Mouse (Mus musculus): ENCODE measurements around the gene Ptgfr. TPM values are rescaled to one million over a fixed set of nuclear protein-coding genes. Genes with fewer than 3 reads are reported as not detected.

The Ptgfr gene
- polyA plus RNA-seq, 2 experiments = 0.01 TPM; not detected in 1

GRCm38 (mm10) chr3:151818265-151818664 is 19.2 kb downstream of the Ptgfr start:
- no peaks in the 10 kb centered on the region for H3K27me3 ChIP-seq (ENCODE audit: control insufficient read depth, insufficient read depth, low read length)
- no peaks in the 10 kb centered on the region for H3K4me1 ChIP-seq (replicated peaks; ENCODE audit: control insufficient read depth in 2 of 2, insufficient read depth in 2 of 2, low read length in 1 of 2)
- no peak overlapping the region for H3K4me3 ChIP-seq (ENCODE audit: insufficient read depth in 1 of 2, low read depth in 2 of 2, low read length in 2 of 2)
- 60% methylated on average over 6 of the region's 6 CpGs for WGBS (ENCODE audit: insufficient replicate concordance)
- no peak overlapping the region for H3K4me2 ChIP-seq (ENCODE audit: low read depth)
- no peaks in the 10 kb centered on the region for H3K36me3 ChIP-seq (replicated peaks; ENCODE audit: control insufficient read depth, insufficient read depth, low read depth)
- H3K27ac ChIP-seq = no peak overlapping the region
- DNase-seq (ENCODE audit: low read depth in 3 of 3, low spot score in 3 of 3) (no peak), ATAC-seq (ENCODE audit: insufficient read depth) (no peak)
- H3K9me3 ChIP-seq (ENCODE audit: control insufficient read depth, low read length) = no peaks in the 10 kb centered on the region
- TF ChIP-seq EP300 (IDR thresholded peaks at IDR 0.05; ENCODE audit: low read depth) (no peak), CTCF (IDR thresholded peaks at IDR 0.05; ENCODE audit: low read depth) (peak; percentile 47)
- H3K9ac ChIP-seq (replicated peaks) = no peak overlapping the region

- Histone ChIP-seq H3K27ac (no peak overlapping the region), H3K9me3 (ENCODE audit: control insufficient read depth, low read length) (no peaks in the 10 kb centered on the region), H3K9ac (replicated peaks) (no peak overlapping the region), H3K36me3 (replicated peaks; ENCODE audit: control insufficient read depth, insufficient read depth, low read depth) (no peaks in the 10 kb centered on the region), H3K4me3 (ENCODE audit: insufficient read depth in 1 of 2, low read depth in 2 of 2, low read length in 2 of 2) (no peak overlapping the region), H3K27me3 (ENCODE audit: control insufficient read depth, insufficient read depth, low read length) (no peaks in the 10 kb centered on the region), H3K4me1 (replicated peaks; ENCODE audit: control insufficient read depth in 2 of 2, insufficient read depth in 2 of 2, low read length in 1 of 2) (no peaks in the 10 kb centered on the region), H3K4me2 (ENCODE audit: low read depth) (no peak overlapping the region)
- ATAC-seq (ENCODE audit: insufficient read depth) (no peak), DNase-seq (ENCODE audit: low read depth in 3 of 3, low spot score in 3 of 3) (no peak)
- 45% methylated on average over 2 of the region's 2 CpGs for WGBS (ENCODE audit: insufficient replicate concordance)
- TF ChIP-seq EP300 (IDR thresholded peaks at IDR 0.05; ENCODE audit: low read depth) (no peak), CTCF (IDR thresholded peaks at IDR 0.05; ENCODE audit: low read depth) (no peak)
Measured at GRCm38 (mm10) chr3:151808613-151809012, 28.8 kb downstream of the Ptgfr start.

GRCm38 (mm10) chr3:151788622-151789021 is 48.8 kb downstream of the Ptgfr start:
- no peak overlapping the region for H3K4me2 ChIP-seq (ENCODE audit: low read depth)
- no peaks in the 10 kb centered on the region for H3K27me3 ChIP-seq (ENCODE audit: control insufficient read depth, insufficient read depth, low read length)
- no peaks in the 10 kb centered on the region for H3K4me1 ChIP-seq (replicated peaks; ENCODE audit: control insufficient read depth in 2 of 2, insufficient read depth in 2 of 2, low read length in 1 of 2)
- no peak for DNase-seq (ENCODE audit: low read depth in 3 of 3, low spot score in 3 of 3)
- no peak for ATAC-seq (ENCODE audit: insufficient read depth)
- TF ChIP-seq CTCF (IDR thresholded peaks at IDR 0.05; ENCODE audit: low read depth) (no peak), EP300 (IDR thresholded peaks at IDR 0.05; ENCODE audit: low read depth) (no peak)
- H3K4me3 ChIP-seq (ENCODE audit: insufficient read depth in 1 of 2, low read depth in 2 of 2, low read length in 2 of 2) = no peak overlapping the region
- H3K9ac ChIP-seq (replicated peaks) = no peak overlapping the region
- H3K36me3 ChIP-seq (replicated peaks; ENCODE audit: control insufficient read depth, insufficient read depth, low read depth) = no peaks in the 10 kb centered on the region
- H3K9me3 ChIP-seq (ENCODE audit: control insufficient read depth, low read length) = no peaks in the 10 kb centered on the region
- H3K27ac ChIP-seq = no peak overlapping the region
- whole genome bisulfite sequencing (ENCODE audit: insufficient replicate concordance) = 55% methylated on average over 8 of the region's 8 CpGs

- no peak overlapping the region for H3K4me3 ChIP-seq (ENCODE audit: insufficient read depth in 1 of 2, low read depth in 2 of 2, low read length in 2 of 2)
- no peaks in the 10 kb centered on the region for H3K9me3 ChIP-seq (ENCODE audit: control insufficient read depth, low read length)
- no peak overlapping the region for H3K9ac ChIP-seq (replicated peaks)
- no peaks in the 10 kb centered on the region for H3K36me3 ChIP-seq (replicated peaks; ENCODE audit: control insufficient read depth, insufficient read depth, low read depth)
- no peak overlapping the region for H3K27ac ChIP-seq
- ATAC-seq (ENCODE audit: insufficient read depth) (no peak), DNase-seq (ENCODE audit: low read depth in 3 of 3, low spot score in 3 of 3) (no peak)
- H3K4me2 ChIP-seq (ENCODE audit: low read depth) = no peak overlapping the region
- TF ChIP-seq EP300 (IDR thresholded peaks at IDR 0.05; ENCODE audit: low read depth) = no peak
- peak; percentile 24; the same call in 1 of the 2 replicates for TF ChIP-seq CTCF (IDR thresholded peaks at IDR 0.05; ENCODE audit: low read depth)
- WGBS (ENCODE audit: insufficient replicate concordance) = 43% methylated on average over 4 of the region's 4 CpGs
- H3K4me1 ChIP-seq (replicated peaks; ENCODE audit: control insufficient read depth in 2 of 2, insufficient read depth in 2 of 2, low read length in 1 of 2) = no peaks in the 10 kb centered on the region
- no peaks in the 10 kb centered on the region for H3K27me3 ChIP-seq (ENCODE audit: control insufficient read depth, insufficient read depth, low read length)
Measured at GRCm38 (mm10) chr3:151775089-151775488, 62.3 kb downstream of the Ptgfr start.

GRCm38 (mm10) chr3:151771074-151771473 is 66.4 kb downstream of the Ptgfr start:
- no peak overlapping the region for H3K9ac ChIP-seq (replicated peaks)
- H3K4me1 ChIP-seq (replicated peaks; ENCODE audit: control insufficient read depth in 2 of 2, insufficient read depth in 2 of 2, low read length in 1 of 2) = no peaks in the 10 kb centered on the region
- H3K27ac ChIP-seq = no peak overlapping the region
- H3K9me3 ChIP-seq (ENCODE audit: control insufficient read depth, low read length) = no peaks in the 10 kb centered on the region
- peak in 1 of 3 experiments; percentile 3 for DNase-seq (ENCODE audit: low read depth in 3 of 3, low spot score in 3 of 3)
- no peaks in the 10 kb centered on the region for H3K27me3 ChIP-seq (ENCODE audit: control insufficient read depth, insufficient read depth, low read length)
- ATAC-seq (ENCODE audit: insufficient read depth) = no peak
- WGBS (ENCODE audit: insufficient replicate concordance) = 41% methylated on average over 3 of the region's 3 CpGs
- H3K4me3 ChIP-seq (ENCODE audit: insufficient read depth in 1 of 2, low read depth in 2 of 2, low read length in 2 of 2) = no peak overlapping the region
- no peak overlapping the region for H3K4me2 ChIP-seq (ENCODE audit: low read depth)
- peak; percentile 61 for TF ChIP-seq CTCF (IDR thresholded peaks at IDR 0.05; ENCODE audit: low read depth)
- TF ChIP-seq EP300 (IDR thresholded peaks at IDR 0.05; ENCODE audit: low read depth) = no peak
- no peaks in the 10 kb centered on the region for H3K36me3 ChIP-seq (replicated peaks; ENCODE audit: control insufficient read depth, insufficient read depth, low read depth)
